Mouse (Mus musculus) midbrain, embryonic 13.5 days (tissue): ENCODE data around the gene Mlkl. TPM values are rescaled to one million over a fixed set of nuclear protein-coding genes. Genes with fewer than 3 reads are reported as not detected.
"Not testable (repeated sequence)": the region's sequence is repeated elsewhere in the genome, so short reads cannot be mapped to it uniquely, and the experiment has no call there.

ENCODE experiments used
- ATAC-seq: fragments of 200-750 bp; cut with Nextera tagmentation; 2 replicates; pipeline ENCODE4 v1.8.0; 2017; ENCODE audit warnings: mild to moderate bottlenecking, moderate TSS enrichment, moderate library complexity
- H3K27ac ChIP-seq: fragments of 300-500 bp; sonication (generic); 2 replicates; pipeline ENCODE4 v1.5.1; 2015; ENCODE audit warnings: inconsistent platforms, mild to moderate bottlenecking, moderate library complexity
- H3K27me3 ChIP-seq: fragments of 300-500 bp; sonication (generic); 2 replicates; pipeline ENCODE4 v1.6.1; 2015; ENCODE audit warnings: mild to moderate bottlenecking, inconsistent platforms
- H3K36me3 ChIP-seq: fragments of 300-500 bp; sonication (generic); 2 replicates; pipeline ENCODE4 v1.6.1; 2015; ENCODE audit warnings: mild to moderate bottlenecking, inconsistent platforms
- H3K4me1 ChIP-seq: fragments of 300-500 bp; sonication (generic); replicated peaks from 2 replicates; pipeline ENCODE4 v1.6.1; 2015; ENCODE audit warnings: inconsistent platforms
- H3K4me2 ChIP-seq: fragments of 300-500 bp; sonication (generic); replicated peaks from 2 replicates; pipeline ENCODE4 v1.6.1; 2015; ENCODE audit warnings: moderate library complexity, mild to moderate bottlenecking, inconsistent platforms
- H3K4me3 ChIP-seq: fragments of 300-500 bp; sonication (generic); replicated peaks from 2 replicates; pipeline ENCODE4 v1.5.1; 2015; ENCODE audit warnings: mild to moderate bottlenecking, inconsistent platforms
- H3K9ac ChIP-seq: fragments of 300-500 bp; sonication (generic); replicated peaks from 2 replicates; pipeline ENCODE4 v1.6.1; 2015; ENCODE audit warnings: mild to moderate bottlenecking, inconsistent platforms
- H3K9me3 ChIP-seq: fragments of 300-500 bp; sonication (generic); 2 replicates; pipeline ENCODE4 v1.6.1; 2016; ENCODE audit warnings: mild to moderate bottlenecking, inconsistent platforms
- WGBS: fragments of 180-500 bp; shearing (Covaris S2); methylation state at CpG from one replicate; pipeline ENCODE4 v1.1.7; 2015; 5-methylcytosine and 5-hydroxymethylcytosine counted together
- polyA plus RNA-seq: library from polyadenylated mRNA; unstranded; fragments of >200 nt; fragmentation: Nextera tagmentation; extraction: Ambion mirVana; gene quantifications from 2 replicates; pipeline ENCODE4 v1.2.1, GENCODE M21; 2015

Gene Mlkl
- polyA plus RNA-seq, 1 experiment from 2014 or later: 0.38 TPM

DNA sequence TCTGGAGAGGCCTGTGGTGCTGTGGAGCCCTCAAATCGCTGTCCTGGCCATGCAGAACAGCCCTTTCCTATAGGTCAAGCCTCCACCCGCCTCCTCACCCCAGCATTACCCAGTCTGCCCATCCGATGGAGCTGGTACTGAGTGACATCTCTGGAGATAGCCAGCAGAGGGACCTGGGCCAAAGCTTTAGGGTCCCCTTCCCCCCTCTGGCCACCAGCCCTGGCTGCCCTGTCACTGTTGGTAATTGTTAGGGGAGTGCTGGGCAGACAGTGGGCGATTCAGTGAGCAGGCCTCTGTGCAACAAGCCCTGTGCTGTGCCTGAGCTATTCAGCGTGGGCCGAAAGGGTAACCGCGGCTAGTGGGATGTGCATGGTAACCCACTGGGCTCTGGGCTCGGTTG lies 15.5 kb upstream of the Mlkl start:
- Histone ChIP-seq H3K4me1 (no peaks in the 10 kb centered on the region), H3K4me3 (no peak overlapping the region), H3K9ac (no peak overlapping the region), H3K27me3 (no peaks in the 10 kb centered on the region), H3K4me2 (no peak overlapping the region), H3K27ac (no peak overlapping the region), H3K36me3 (no peaks in the 10 kb centered on the region), H3K9me3 (no peaks in the 10 kb centered on the region)
- 81% methylated on average over 9 of the region's 9 CpGs for WGBS
- ATAC-seq: no peak

- no peak overlapping the region for H3K4me2 ChIP-seq
- H3K4me3 ChIP-seq: no peak overlapping the region
- H3K27ac ChIP-seq: no peak overlapping the region
- H3K4me1 ChIP-seq: no peaks in the 10 kb centered on the region
- H3K9ac ChIP-seq: no peak overlapping the region
- 90% methylated on average over 5 of the region's 5 CpGs for WGBS
- H3K9me3 ChIP-seq: no peaks in the 10 kb centered on the region
- no peak for ATAC-seq
- H3K27me3 ChIP-seq: no peaks in the 10 kb centered on the region
- H3K36me3 ChIP-seq: no peaks in the 10 kb centered on the region
Measured at GRCm38 (mm10) chr8:111352289-111352688, 14.3 kb upstream of the Mlkl start.

DNA sequence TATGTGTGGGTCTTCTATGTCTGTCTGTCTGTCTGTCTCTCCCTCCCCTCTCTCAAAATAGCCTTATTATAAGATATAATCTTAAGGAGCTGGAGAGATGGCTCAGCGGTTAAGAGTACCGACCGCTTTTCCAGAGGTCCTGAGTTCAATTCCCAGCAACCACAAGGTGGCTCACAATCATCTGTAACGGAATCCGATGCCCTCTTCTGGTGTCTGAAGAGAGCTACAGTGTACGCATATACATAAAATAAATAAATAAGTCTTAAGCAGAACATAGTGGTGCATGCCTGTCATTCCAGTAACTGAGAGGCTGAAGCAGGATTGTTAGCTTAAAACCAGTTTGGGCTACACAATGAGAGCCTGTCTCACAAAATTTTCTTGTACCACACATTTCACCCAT lies 12.6 kb upstream of the Mlkl start:
- no peaks in the 10 kb centered on the region for H3K27me3 ChIP-seq
- no peaks in the 10 kb centered on the region for H3K9me3 ChIP-seq
- H3K9ac ChIP-seq: no peak overlapping the region
- 91% methylated on average over 6 of the region's 6 CpGs for WGBS
- H3K4me1 ChIP-seq: no peaks in the 10 kb centered on the region
- no peak for ATAC-seq
- no peak overlapping the region for H3K27ac ChIP-seq
- H3K4me3 ChIP-seq: no peak overlapping the region
- no peaks in the 10 kb centered on the region for H3K36me3 ChIP-seq
- no peak overlapping the region for H3K4me2 ChIP-seq

- Histone ChIP-seq H3K4me2 (no peak overlapping the region), H3K27ac (no peak overlapping the region), H3K36me3 (no peaks in the 10 kb centered on the region), H3K9me3 (no peaks in the 10 kb centered on the region), H3K9ac (no peak overlapping the region), H3K27me3 (peaks cover 23% of the 10 kb centered on the region), H3K4me1 (no peaks in the 10 kb centered on the region; the same call in 1 of the 2 replicates), H3K4me3 (no peak overlapping the region)
- no peak for ATAC-seq
- 22% methylated on average over 5 of the region's 5 CpGs for WGBS
Measured at GRCm38 (mm10) chr8:111343225-111343624, 5.2 kb upstream of the Mlkl start.

DNA sequence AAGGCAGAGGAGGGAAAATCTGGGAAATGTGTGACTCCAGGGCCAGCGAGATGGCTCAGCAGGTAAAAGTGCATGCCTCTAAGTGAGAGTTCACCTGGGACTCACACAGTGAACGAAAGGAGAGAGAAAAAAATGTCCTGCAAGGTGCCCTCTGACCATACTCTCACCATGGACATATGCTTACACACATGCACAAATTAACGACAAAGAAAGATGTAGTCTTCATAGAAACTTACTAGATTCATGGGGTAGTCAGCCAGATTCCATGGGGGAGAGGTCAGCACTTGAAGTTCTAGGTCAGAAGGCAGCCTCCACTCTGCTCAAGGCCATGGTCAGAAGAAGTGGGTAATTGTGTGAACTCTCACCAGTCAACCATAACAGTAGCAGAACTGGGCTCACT lies 2.2 kb upstream of the Mlkl start:
- Histone ChIP-seq H3K27me3 (peaks cover 37% of the 10 kb centered on the region), H3K4me3 (no peak overlapping the region), H3K9ac (no peak overlapping the region), H3K4me2 (no peak overlapping the region), H3K4me1 (peaks cover 6% of the 10 kb centered on the region), H3K27ac (no peak overlapping the region), H3K36me3 (no peaks in the 10 kb centered on the region), H3K9me3 (no peaks in the 10 kb centered on the region)
- ATAC-seq: no peak
- 76% methylated on average over 3 of the region's 3 CpGs for WGBS

- no peak overlapping the region for H3K9ac ChIP-seq
- H3K27me3 ChIP-seq: peaks cover 37% of the 10 kb centered on the region
- 52% methylated on average over 12 of the region's 12 CpGs for WGBS
- no peak for ATAC-seq
- peak overlapping the region; percentile 40 for H3K4me3 ChIP-seq
- H3K9me3 ChIP-seq: no peaks in the 10 kb centered on the region
- H3K36me3 ChIP-seq: no peaks in the 10 kb centered on the region
- no peak overlapping the region for H3K27ac ChIP-seq
- H3K4me1 ChIP-seq: peaks cover 6% of the 10 kb centered on the region
- H3K4me2 ChIP-seq: peak overlapping the region; percentile 71
Measured at GRCm38 (mm10) chr8:111338370-111339208, 612 bp upstream of the Mlkl start.

GRCm38 (mm10) chr8:111337311-111337889 lies 577 bp downstream of the Mlkl start:
- H3K4me2 ChIP-seq: peak overlapping the region; percentile 71
- WGBS: 32% methylated on average over 17 of the region's 17 CpGs
- peak overlapping the region; percentile 40 for H3K4me3 ChIP-seq
- H3K27me3 ChIP-seq: peaks cover 37% of the 10 kb centered on the region
- no peak for ATAC-seq
- H3K9ac ChIP-seq: peak overlapping the region; percentile 43; the same call in 1 of the 2 replicates
- no peaks in the 10 kb centered on the region for H3K36me3 ChIP-seq
- no peaks in the 10 kb centered on the region for H3K9me3 ChIP-seq
- H3K27ac ChIP-seq: no peak overlapping the region
- peaks cover 6% of the 10 kb centered on the region for H3K4me1 ChIP-seq

GRCm38 (mm10) chr8:111336692-111337091 lies 1.3 kb downstream of the Mlkl start:
- no peak for ATAC-seq
- no peaks in the 10 kb centered on the region for H3K36me3 ChIP-seq
- H3K4me3 ChIP-seq: no peak overlapping the region
- H3K9ac ChIP-seq: no peak overlapping the region
- peaks cover 37% of the 10 kb centered on the region for H3K27me3 ChIP-seq
- 78% methylated on average over 4 of the region's 4 CpGs for WGBS
- H3K4me2 ChIP-seq: no peak overlapping the region
- H3K27ac ChIP-seq: no peak overlapping the region
- peaks cover 6% of the 10 kb centered on the region for H3K4me1 ChIP-seq
- no peaks in the 10 kb centered on the region for H3K9me3 ChIP-seq

- 89% methylated on average over 6 of the region's 6 CpGs for WGBS
- Histone ChIP-seq H3K9me3 (no peaks in the 10 kb centered on the region), H3K36me3 (no peaks in the 10 kb centered on the region), H3K4me2 (no peak overlapping the region), H3K4me3 (no peak overlapping the region), H3K9ac (no peak overlapping the region), H3K4me1 (no peaks in the 10 kb centered on the region), H3K27me3 (no peaks in the 10 kb centered on the region), H3K27ac (no peak overlapping the region)
- ATAC-seq: no peak
Measured at GRCm38 (mm10) chr8:111325222-111325790, 12.7 kb downstream of the Mlkl start.

GRCm38 (mm10) chr8:111314729-111315128 lies 23.2 kb downstream of the Mlkl start:
- H3K4me3 ChIP-seq: no peak overlapping the region
- 87% methylated on average over 12 of the region's 12 CpGs for WGBS
- H3K9ac ChIP-seq: no peak overlapping the region
- H3K9me3 ChIP-seq: no peaks in the 10 kb centered on the region
- no peaks in the 10 kb centered on the region for H3K4me1 ChIP-seq
- H3K27ac ChIP-seq: no peak overlapping the region
- H3K4me2 ChIP-seq: no peak overlapping the region
- H3K36me3 ChIP-seq: no peaks in the 10 kb centered on the region
- no peak for ATAC-seq
- H3K27me3 ChIP-seq: no peaks in the 10 kb centered on the region

DNA sequence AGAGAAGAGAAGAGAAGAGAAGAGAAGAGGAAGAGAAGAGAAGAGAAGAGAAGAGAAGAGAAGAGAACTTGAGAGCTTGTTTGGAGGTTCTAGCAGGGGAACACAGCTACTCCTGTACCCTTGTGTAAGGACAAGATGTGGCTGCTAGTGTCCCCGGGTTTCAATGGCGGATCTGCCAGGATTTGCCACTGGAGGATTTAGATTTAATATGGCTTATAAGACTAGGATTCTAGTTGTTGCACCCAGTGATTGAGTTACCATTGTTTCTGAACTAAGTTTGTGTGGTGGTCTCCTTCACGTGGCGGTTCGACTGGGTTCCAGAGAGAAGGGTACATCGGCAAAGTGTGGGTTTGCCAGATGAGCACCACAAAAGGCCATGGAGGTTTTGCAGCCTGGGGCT lies 24.0 kb downstream of the Mlkl start:
- not testable (repeated sequence) for H3K27ac ChIP-seq, H3K9me3 ChIP-seq, H3K36me3 ChIP-seq, H3K4me3 ChIP-seq, ATAC-seq, H3K4me2 ChIP-seq, H3K9ac ChIP-seq, H3K27me3 ChIP-seq, H3K4me1 ChIP-seq
- 91% methylated on average over 6 of the region's 6 CpGs for WGBS

- no peak for ATAC-seq
- Histone ChIP-seq H3K9ac (no peak overlapping the region), H3K4me2 (no peak overlapping the region), H3K36me3 (no peaks in the 10 kb centered on the region), H3K9me3 (no peaks in the 10 kb centered on the region), H3K4me1 (no peaks in the 10 kb centered on the region), H3K27ac (no peak overlapping the region), H3K27me3 (no peaks in the 10 kb centered on the region), H3K4me3 (no peak overlapping the region)
- WGBS: 73% methylated on average over 3 of the region's 3 CpGs
Measured at GRCm38 (mm10) chr8:111312758-111313162, 25.2 kb downstream of the Mlkl start.
